Mouse (Mus musculus) CD8-positive naive resting alpha-beta T cell, adult 2 months (primary cell): ENCODE results near the gene Rgs16.

Experiments
- DNase-seq, 2 experiments: peaks; one replicate each; pipeline ENCODE4 v3.0.0; 2022; ENCODE audit warnings: low read depth in 2 of 2, low spot score in 2 of 2

Gene Rgs16

DNA sequence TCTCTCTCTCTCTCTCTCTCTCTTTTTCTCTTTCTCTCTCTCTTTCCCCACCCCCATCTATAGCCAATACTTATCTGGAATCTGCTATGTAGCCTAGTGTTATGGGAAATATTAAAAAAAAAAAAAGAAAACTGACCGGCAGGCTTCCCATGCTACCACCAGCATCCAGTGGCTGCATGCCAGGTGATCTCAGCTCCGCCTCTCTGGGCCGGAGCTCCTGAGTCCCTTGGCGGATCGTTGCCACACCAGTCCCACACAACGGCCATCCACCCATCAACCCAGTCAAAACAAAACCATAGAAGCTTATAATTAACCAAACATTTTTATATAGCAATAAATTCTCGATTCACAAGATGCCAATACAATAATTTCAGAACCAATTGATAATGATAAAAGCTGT is 19.2 kb upstream of the Rgs16 start:
- no peak for DNase-seq

- no peak for DNase-seq
Measured at GRCm38 (mm10) chr1:153721565-153722310, 18.4 kb upstream of the Rgs16 start.

GRCm38 (mm10) chr1:153723426-153723825 is 16.7 kb upstream of the Rgs16 start:
- DNase-seq: peak; percentile 69 to 78

GRCm38 (mm10) chr1:153726636-153727035 is 13.5 kb upstream of the Rgs16 start:
- DNase-seq: no peak

DNA sequence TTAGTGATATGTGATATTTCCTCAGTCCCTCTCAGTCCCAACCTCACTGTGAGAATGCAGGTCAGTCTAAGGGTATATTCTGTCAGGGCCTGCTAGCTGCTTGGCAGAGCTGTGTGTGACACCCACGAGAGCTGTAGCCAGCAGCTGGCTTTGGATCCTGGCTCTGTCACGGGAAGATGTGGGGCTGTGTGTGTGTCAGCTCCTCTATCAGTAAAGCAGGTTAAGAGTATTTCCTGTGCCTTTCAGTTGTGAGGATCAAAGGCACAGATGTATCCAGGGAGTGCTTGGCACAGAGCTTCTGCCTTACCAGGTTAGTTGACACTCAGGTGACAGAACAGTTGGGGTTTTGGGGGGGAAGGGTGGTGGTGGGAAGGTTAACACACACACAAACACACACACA is 10.3 kb upstream of the Rgs16 start:
- DNase-seq: no peak

- no peak for DNase-seq
Measured at GRCm38 (mm10) chr1:153730671-153731070, 9.5 kb upstream of the Rgs16 start.

- no peak for DNase-seq
Measured at GRCm38 (mm10) chr1:153733181-153733580, 7.0 kb upstream of the Rgs16 start.

DNA sequence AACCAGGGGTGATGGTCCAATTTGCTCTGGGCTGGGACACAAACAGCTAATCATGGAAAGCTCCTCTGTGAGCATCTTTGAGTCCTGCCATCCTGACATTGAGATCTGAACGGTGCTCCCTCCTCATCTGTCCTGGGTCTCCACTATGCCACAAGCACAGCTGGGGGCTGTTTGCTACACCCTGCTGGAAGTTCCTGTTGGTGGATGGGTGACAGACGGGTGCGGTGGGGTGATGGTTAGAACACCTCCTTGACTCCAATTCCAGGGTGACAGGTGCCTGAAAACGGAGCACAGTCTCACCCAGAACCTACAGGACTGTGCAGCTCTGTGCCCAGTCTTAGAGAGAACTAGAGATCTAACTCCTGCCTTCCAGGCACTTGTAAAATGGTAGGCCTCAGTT is 5.3 kb upstream of the Rgs16 start:
- no peak for DNase-seq

- no peak for DNase-seq
Measured at GRCm38 (mm10) chr1:153736096-153736495, 4.1 kb upstream of the Rgs16 start.

DNA sequence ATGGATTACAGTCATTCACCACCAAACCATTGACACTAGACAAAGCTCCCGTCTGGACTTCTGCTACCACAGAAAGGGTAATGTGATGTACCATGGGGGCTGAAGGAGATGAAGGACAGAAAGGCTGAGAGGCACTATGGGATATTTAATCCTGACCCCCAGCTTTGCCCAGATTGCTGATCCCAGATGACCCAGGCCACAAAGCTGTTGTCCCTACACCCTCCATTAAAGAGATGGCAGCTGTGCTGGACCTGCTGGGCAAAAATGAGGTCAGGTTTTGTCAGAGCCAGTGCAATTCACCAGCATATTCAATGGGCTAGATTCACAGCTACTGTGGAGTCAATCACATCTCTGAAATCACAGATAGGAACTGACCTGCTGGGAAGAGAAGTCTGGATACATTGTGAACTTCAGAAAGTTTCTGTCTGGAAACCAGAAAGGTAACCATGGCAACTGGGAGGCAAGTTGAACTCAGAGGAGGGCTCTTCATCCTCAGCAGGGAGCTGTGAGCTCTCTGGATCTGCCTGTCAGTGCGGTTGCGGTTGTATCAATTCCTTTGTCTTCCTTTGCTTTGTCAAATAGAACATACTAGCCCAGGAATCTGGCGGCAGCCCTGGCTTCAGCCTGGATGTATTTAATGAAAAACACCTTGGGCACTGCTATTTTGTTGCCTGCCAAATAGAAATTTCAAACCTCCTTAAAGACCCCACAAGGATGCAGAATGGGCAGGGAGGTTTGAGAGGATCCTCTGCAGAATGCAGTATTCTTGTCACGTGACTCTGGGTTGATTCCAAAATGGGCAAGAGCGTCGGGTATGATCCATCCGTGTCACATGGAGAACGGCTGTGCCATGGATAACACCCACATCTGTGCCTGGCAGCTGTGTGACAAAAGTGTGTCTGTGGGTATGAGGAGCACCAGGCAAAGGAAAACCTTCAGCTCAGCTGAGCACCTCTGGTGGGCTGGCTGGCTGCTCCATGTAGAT is 2.8 kb upstream of the Rgs16 start:
- no peak for DNase-seq

DNA sequence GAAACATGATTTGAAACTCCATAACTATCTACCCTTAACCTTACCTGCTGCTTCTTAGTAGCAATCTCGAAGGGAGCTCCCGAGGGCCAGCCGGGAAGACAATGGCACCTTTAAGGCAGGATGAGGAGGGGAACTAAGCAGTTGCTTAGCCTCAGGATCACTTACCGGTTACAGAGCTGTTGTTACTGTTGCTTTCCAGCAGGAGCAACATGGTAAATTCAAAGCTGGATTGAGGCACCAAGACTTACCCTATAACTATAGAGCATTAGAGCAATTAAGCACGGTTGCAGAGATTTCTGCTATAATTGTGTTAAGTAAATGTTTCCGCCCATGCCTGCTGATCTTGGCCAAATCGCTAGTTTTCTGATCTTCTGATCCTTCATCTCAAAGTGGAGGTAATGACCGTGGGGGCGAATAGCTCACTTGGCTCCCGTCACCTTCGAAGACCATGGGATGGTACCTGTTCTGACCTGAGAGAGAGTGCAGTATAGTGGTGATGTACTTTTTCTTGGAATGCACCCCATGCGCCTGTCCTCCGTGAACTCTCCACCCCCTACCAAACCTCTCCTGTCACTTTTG is 623 bp upstream of the Rgs16 start:
- DNase-seq: no peak

- no peak for DNase-seq
Measured at GRCm38 (mm10) chr1:153740775-153741400, 739 bp downstream of the Rgs16 start.

DNA sequence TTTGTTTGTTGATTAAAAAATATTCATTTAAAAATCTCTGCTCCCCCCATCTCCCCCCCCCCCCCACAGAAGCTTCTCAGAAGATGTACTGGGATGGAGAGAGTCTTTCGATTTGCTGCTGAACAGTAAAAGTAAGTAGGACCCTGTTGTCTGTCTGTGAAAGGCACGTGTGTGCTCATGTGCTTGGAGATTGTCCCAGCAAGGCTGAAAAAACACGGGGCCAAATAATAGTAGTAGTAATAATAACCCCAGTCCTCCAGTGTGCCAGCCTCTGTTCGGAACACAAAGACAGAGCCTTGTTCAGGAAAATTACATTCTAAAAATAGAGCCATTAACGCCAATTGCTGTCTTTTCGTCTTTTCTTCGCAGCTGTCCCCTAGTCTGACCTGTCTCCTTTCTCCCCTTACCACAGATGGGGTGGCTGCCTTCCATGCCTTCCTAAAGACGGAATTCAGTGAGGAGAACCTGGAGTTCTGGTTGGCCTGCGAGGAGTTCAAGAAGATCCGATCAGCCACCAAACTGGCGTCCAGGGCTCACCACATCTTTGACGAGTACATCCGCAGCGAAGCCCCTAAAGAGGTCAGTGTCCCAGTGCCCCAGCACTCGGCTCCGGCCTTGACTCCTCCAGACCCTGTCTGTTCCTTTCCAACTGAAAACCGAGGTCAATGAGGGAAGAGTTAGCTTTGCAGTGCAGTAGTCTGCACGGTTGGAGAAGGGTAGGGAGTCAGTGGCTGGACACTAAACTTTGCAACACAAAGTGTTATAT is 1.6 kb downstream of the Rgs16 start:
- no peak for DNase-seq

DNA sequence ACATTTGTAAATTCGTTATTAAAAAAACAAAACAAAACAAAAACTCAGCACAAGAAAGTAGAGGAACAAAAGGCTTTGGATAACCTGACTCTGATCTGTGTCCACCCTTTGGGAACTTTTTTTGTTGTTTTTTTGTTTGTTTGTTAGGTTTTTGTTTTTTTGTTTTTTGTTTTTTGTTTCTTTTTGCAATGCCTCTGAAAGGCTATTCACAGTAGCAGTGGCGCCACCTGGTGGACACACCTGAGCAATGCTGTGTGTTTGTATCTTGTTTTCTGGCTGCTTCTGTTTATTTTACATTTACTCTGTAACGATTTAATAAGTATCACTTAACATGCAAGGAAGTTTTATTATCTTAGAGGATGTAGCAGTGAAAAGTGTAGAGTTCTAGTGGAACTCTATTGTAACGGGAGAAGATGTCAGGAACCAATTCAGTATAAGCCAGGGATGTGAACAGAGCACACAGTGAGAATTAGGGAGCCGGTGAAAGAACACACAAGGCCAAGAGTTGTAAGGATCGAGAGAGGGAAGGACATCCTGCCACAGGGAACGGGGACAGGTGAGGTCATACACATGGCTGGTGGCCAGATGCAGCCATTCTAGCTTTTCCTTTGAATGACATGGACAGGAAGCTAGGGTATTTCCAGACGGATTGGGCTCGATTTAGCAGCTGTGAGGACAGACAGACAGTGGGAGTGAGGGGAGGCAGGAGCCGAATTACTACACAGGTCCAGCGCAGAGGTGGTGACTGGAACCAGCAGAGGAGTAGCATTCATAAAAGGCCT is 2.4 kb downstream of the Rgs16 start:
- peak; percentile 60 to 65 for DNase-seq

- no peak for DNase-seq
Measured at GRCm38 (mm10) chr1:153746119-153746670, 6.0 kb downstream of the Rgs16 start.

- DNase-seq: peak; percentile 63 to 73
Measured at GRCm38 (mm10) chr1:153746728-153747127, 6.6 kb downstream of the Rgs16 start.

- DNase-seq: no peak
Measured at GRCm38 (mm10) chr1:153747861-153748530, 7.8 kb downstream of the Rgs16 start.

- DNase-seq: peak; percentile 45 to 58
Measured at GRCm38 (mm10) chr1:153748549-153748948, 8.4 kb downstream of the Rgs16 start.
